Mouse (Mus musculus) midbrain, embryonic 13.5 days (tissue): ENCODE measurements around the gene Tbl3. TPM values are rescaled to one million over a fixed set of nuclear protein-coding genes. Genes with fewer than 3 reads are reported as not detected.
A peak's percentile ranks its signal among the peaks of the same experiment; 100 is the strongest.
"Not testable (repeated sequence)": the region's sequence is repeated elsewhere in the genome, so short reads cannot be mapped to it uniquely, and the experiment has no call there.

Experiments used
- ATAC-seq: fragments of 200-750 bp; cut with Nextera tagmentation; 2 replicates; pipeline ENCODE4 v1.8.0; 2017; ENCODE audit warnings: mild to moderate bottlenecking, moderate TSS enrichment, moderate library complexity
- H3K27ac ChIP-seq: fragments of 300-500 bp; sonication (generic); 2 replicates; pipeline ENCODE4 v1.5.1; 2015; ENCODE audit warnings: inconsistent platforms, mild to moderate bottlenecking, moderate library complexity
- H3K27me3 ChIP-seq: fragments of 300-500 bp; sonication (generic); 2 replicates; pipeline ENCODE4 v1.6.1; 2015; ENCODE audit warnings: mild to moderate bottlenecking, inconsistent platforms
- H3K36me3 ChIP-seq: fragments of 300-500 bp; sonication (generic); 2 replicates; pipeline ENCODE4 v1.6.1; 2015; ENCODE audit warnings: mild to moderate bottlenecking, inconsistent platforms
- H3K4me1 ChIP-seq: fragments of 300-500 bp; sonication (generic); replicated peaks from 2 replicates; pipeline ENCODE4 v1.6.1; 2015; ENCODE audit warnings: inconsistent platforms
- H3K4me2 ChIP-seq: fragments of 300-500 bp; sonication (generic); replicated peaks from 2 replicates; pipeline ENCODE4 v1.6.1; 2015; ENCODE audit warnings: moderate library complexity, mild to moderate bottlenecking, inconsistent platforms
- H3K4me3 ChIP-seq: fragments of 300-500 bp; sonication (generic); replicated peaks from 2 replicates; pipeline ENCODE4 v1.5.1; 2015; ENCODE audit warnings: mild to moderate bottlenecking, inconsistent platforms
- H3K9ac ChIP-seq: fragments of 300-500 bp; sonication (generic); replicated peaks from 2 replicates; pipeline ENCODE4 v1.6.1; 2015; ENCODE audit warnings: mild to moderate bottlenecking, inconsistent platforms
- H3K9me3 ChIP-seq: fragments of 300-500 bp; sonication (generic); 2 replicates; pipeline ENCODE4 v1.6.1; 2016; ENCODE audit warnings: mild to moderate bottlenecking, inconsistent platforms
- WGBS: fragments of 180-500 bp; shearing (Covaris S2); methylation state at CpG from one replicate; pipeline ENCODE4 v1.1.7; 2015; 5-methylcytosine and 5-hydroxymethylcytosine counted together
- polyA plus RNA-seq: library from polyadenylated mRNA; unstranded; fragments of >200 nt; fragmentation: Nextera tagmentation; extraction: Ambion mirVana; gene quantifications from 2 replicates; pipeline ENCODE4 v1.2.1, GENCODE M21; 2015

Tbl3 gene
- polyA plus RNA-seq, 1 experiment from 2014 or later: 84.3 TPM

DNA sequence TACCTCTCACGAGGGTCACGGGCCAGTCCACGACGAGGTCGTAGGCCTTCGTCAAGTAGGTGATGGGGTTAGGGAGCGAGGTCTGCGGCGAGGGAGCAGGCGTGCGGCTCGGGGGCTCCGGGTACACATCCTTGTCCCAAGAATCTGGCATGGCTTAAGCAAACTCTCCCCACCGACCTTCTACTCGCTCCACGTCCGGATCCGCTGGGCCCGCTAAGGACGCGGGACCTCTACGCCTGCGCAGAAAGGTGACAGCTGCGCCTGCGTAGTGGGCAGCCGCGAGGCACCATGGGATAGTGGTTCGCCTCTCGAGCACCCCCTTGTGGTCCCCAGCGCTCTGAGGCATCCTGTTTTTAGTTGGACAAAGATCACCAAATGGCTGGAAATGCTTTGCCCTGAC lies 16.7 kb upstream of the Tbl3 start, which contains the start of gene Ndufb10:
TSS of gene Ndufb10 (minus strand) at position 295 of the 400 bp plus-strand sequence.
- WGBS: under 1% methylated on average over 30 of the region's 30 CpGs
- ATAC-seq: peak; percentile 79
- peaks cover 16% of the 10 kb centered on the region for H3K36me3 ChIP-seq
- H3K4me1 ChIP-seq: peaks cover 34% of the 10 kb centered on the region
- peak within 1 kb of the TSS; percentile 94 for H3K4me2 ChIP-seq
- H3K9me3 ChIP-seq: no peaks in the 10 kb centered on the region
- peak within 1 kb of the TSS; percentile 82 for H3K27ac ChIP-seq
- H3K4me3 ChIP-seq: peak within 1 kb of the TSS; percentile 78
- H3K9ac ChIP-seq: peak within 1 kb of the TSS; percentile 94
- 0 out of 2 replicates have a peak, but pooled peaks cover 11% of the 10 kb centered on the region for H3K27me3 ChIP-seq

DNA sequence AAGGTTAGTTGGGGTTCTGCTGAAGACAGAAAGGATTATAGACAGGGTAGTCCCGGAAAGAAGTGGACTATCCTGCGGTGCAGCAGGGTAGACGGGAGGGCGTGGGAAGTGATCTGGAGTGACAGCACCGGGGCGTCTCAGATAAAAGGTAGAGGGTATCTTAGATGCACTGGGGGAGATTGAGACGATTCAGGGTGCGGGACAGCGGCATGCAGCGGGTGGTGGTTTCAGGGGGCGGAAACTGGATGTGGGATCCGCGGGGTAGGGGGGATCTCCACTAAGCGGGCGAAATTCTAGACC lies 16.4 kb upstream of the Tbl3 start:
- Histone ChIP-seq H3K9ac (peak overlapping the region; percentile 94), H3K4me2 (peak overlapping the region; percentile 94), H3K4me3 (peak overlapping the region; percentile 78), H3K27me3 (0 out of 2 replicates have a peak, but pooled peaks cover 11% of the 10 kb centered on the region), H3K4me1 (peaks cover 37% of the 10 kb centered on the region), H3K36me3 (peaks cover 16% of the 10 kb centered on the region), H3K27ac (peak overlapping the region; percentile 82), H3K9me3 (no peaks in the 10 kb centered on the region)
- no peak; the same call in 1 of the 2 replicates for ATAC-seq
- WGBS: 0% methylated on average over 15 of the region's 15 CpGs

DNA sequence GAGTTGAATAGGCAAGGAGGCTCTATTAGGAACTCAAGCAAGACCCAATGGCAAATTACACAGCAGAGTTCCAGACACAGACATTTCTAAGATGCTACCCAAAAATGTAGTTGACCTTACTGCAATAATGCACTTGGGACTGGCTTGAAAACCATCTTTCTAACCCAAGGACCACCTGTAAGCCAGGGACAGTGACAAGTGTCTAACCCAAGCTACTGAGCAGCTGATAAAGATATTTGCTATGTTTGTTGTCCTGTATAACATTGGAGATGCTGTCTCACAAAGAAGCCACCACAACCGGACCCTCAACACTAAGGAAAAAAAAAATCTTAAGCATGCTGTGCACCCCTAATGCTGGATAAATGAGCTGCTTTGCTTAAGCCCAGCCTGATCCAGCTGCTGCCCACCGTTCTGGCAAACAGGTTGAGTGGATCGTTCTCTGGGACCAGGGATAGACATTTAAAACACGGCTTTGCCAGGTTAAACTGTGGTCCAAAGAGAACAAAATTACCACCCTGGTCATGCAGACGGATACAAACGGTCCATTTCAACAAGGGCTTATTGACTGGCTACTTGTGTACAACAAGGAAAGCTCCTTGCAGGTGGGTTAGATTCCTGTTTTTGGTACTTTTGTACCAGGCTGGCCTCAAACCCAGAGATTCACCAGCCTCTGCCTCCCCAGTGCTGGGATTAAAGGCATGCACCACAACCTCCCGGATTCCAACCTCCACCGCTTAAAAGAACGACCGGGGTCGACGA lies 15.8 kb upstream of the Tbl3 start:
- ATAC-seq: no peak
- peak overlapping the region; percentile 94 for H3K9ac ChIP-seq
- H3K4me1 ChIP-seq: peaks cover 41% of the 10 kb centered on the region
- 4% methylated on average over 12 of the region's 12 CpGs for WGBS
- no peaks in the 10 kb centered on the region for H3K9me3 ChIP-seq
- H3K4me2 ChIP-seq: peak overlapping the region; percentile 94
- H3K27ac ChIP-seq: peak overlapping the region; percentile 82
- 0 out of 2 replicates have a peak, but pooled peaks cover 9% of the 10 kb centered on the region for H3K27me3 ChIP-seq
- peaks cover 18% of the 10 kb centered on the region for H3K36me3 ChIP-seq
- H3K4me3 ChIP-seq: peak overlapping the region; percentile 78

DNA sequence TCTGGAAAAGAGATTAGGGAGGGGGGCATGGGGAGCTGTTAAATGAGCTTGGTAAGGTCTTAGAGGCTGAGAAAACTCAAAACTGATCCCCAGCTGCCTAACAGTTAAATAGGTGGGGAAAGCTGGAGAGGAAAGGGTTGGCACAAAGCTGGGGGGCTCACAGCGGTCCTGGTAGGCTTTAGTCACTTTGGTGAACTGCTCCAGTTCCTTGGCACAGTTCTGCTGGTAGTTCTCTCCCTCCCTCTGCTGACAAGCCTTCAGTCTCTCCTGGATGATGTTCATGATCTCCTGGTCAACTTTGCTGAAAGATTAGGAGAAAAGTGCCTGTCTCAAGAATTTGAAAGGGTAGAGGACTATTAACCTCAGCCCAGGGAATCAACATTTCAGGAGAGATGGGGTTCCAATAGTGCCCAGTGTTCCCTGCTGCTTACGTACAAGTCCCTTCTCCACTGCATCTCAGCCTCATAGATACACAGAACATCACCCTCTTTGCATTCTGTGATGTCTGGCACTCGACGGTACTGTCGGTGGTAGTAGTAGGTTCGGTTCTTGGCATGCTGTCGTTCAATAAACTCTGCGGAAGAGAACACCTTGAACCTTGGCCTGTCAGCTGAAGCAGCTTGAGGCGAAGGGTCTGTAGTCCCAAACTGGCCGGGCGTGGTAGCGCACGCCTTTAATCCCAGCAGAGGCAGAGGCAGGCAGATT lies 14.9 kb upstream of the Tbl3 start:
- H3K27me3 ChIP-seq: no peaks in the 10 kb centered on the region
- no peaks in the 10 kb centered on the region for H3K9me3 ChIP-seq
- peaks cover 41% of the 10 kb centered on the region for H3K4me1 ChIP-seq
- 40% methylated on average over 13 of the region's 13 CpGs for WGBS
- H3K36me3 ChIP-seq: peaks cover 25% of the 10 kb centered on the region
- peak overlapping the region; percentile 11; the same call in 1 of the 2 replicates for H3K4me3 ChIP-seq
- no peak overlapping the region for H3K9ac ChIP-seq
- no peak overlapping the region for H3K27ac ChIP-seq
- peak overlapping the region; percentile 94; the same call in 1 of the 2 replicates for H3K4me2 ChIP-seq
- no peak for ATAC-seq

GRCm38 (mm10) chr17:24721383-24721955 lies 14.0 kb upstream of the Tbl3 start:
- Histone ChIP-seq H3K4me3 (peak overlapping the region; percentile 88), H3K4me2 (peak overlapping the region; percentile 82), H3K9ac (peak overlapping the region; percentile 64), H3K36me3 (peaks cover 32% of the 10 kb centered on the region), H3K4me1 (peaks cover 41% of the 10 kb centered on the region)
- not testable (repeated sequence) for H3K9me3 ChIP-seq, H3K27me3 ChIP-seq, H3K27ac ChIP-seq, ATAC-seq
- WGBS: 80% methylated on average over 7 of the region's 7 CpGs

GRCm38 (mm10) chr17:24720616-24721015 lies 13.2 kb upstream of the Tbl3 start:
- peaks cover 41% of the 10 kb centered on the region for H3K4me1 ChIP-seq
- peaks cover 37% of the 10 kb centered on the region for H3K36me3 ChIP-seq
- peak overlapping the region; percentile 82 for H3K4me2 ChIP-seq
- peak overlapping the region; percentile 88 for H3K9ac ChIP-seq
- H3K27ac ChIP-seq, H3K9me3 ChIP-seq, H3K27me3 ChIP-seq, ATAC-seq: not testable (repeated sequence)
- WGBS: 2% methylated on average over 11 of the region's 11 CpGs
- peak overlapping the region; percentile 88 for H3K4me3 ChIP-seq

- H3K27ac ChIP-seq: peak overlapping the region; percentile 87
- peak; percentile 98 for ATAC-seq
- H3K4me1 ChIP-seq: peaks cover 41% of the 10 kb centered on the region
- peak overlapping the region; percentile 92 for H3K9ac ChIP-seq
- H3K4me2 ChIP-seq: peak overlapping the region; percentile 82
- no peaks in the 10 kb centered on the region for H3K27me3 ChIP-seq
- no peaks in the 10 kb centered on the region for H3K9me3 ChIP-seq
- under 1% methylated on average over 61 of the region's 61 CpGs for WGBS
- peak overlapping the region; percentile 88 for H3K4me3 ChIP-seq
- peaks cover 37% of the 10 kb centered on the region for H3K36me3 ChIP-seq
Observed at GRCm38 (mm10) chr17:24719494-24720222, 12.2 kb upstream of the Tbl3 start.

- not testable (repeated sequence) for H3K27me3 ChIP-seq, H3K27ac ChIP-seq, H3K9me3 ChIP-seq, ATAC-seq
- Histone ChIP-seq H3K4me1 (peaks cover 41% of the 10 kb centered on the region), H3K4me2 (peak overlapping the region; percentile 82), H3K4me3 (peak overlapping the region; percentile 88), H3K9ac (peak overlapping the region; percentile 92), H3K36me3 (peaks cover 37% of the 10 kb centered on the region)
- WGBS: 67% methylated on average over 5 of the region's 5 CpGs
Observed at GRCm38 (mm10) chr17:24718938-24719337, 11.5 kb upstream of the Tbl3 start.

GRCm38 (mm10) chr17:24717943-24718342 lies 10.5 kb upstream of the Tbl3 start, which contains the start of the genes Rnf151 and Rps2:
Rnf151 (minus strand) TSS chr17:24718063.
Rps2 (plus strand) TSS chr17:24718116.
- H3K9ac ChIP-seq: peak within 1 kb of the TSS; percentile 92; the same call in 1 of the 2 replicates
- H3K4me1 ChIP-seq: peaks cover 31% of the 10 kb centered on the region
- no peak for ATAC-seq
- no peaks in the 10 kb centered on the region for H3K27me3 ChIP-seq
- peaks cover 37% of the 10 kb centered on the region for H3K36me3 ChIP-seq
- WGBS: 88% methylated on average over 4 of the region's 4 CpGs
- H3K9me3 ChIP-seq: no peaks in the 10 kb centered on the region
- H3K4me2 ChIP-seq: peak within 1 kb of the TSS; percentile 82
- no peak within 1 kb of the TSS for H3K27ac ChIP-seq
- H3K4me3 ChIP-seq: peak within 1 kb of the TSS; percentile 88

GRCm38 (mm10) chr17:24716166-24716682 lies 8.8 kb upstream of the Tbl3 start:
- Histone ChIP-seq H3K27ac (no peak overlapping the region), H3K9me3 (no peaks in the 10 kb centered on the region), H3K9ac (no peak overlapping the region; the same call in 1 of the 2 replicates), H3K4me3 (no peak overlapping the region), H3K27me3 (no peaks in the 10 kb centered on the region), H3K4me1 (peaks cover 14% of the 10 kb centered on the region), H3K36me3 (peaks cover 22% of the 10 kb centered on the region), H3K4me2 (no peak overlapping the region)
- ATAC-seq: no peak
- WGBS: 93% methylated on average over 15 of the region's 15 CpGs

- H3K27ac ChIP-seq: no peak overlapping the region
- no peak overlapping the region for H3K4me2 ChIP-seq
- H3K36me3 ChIP-seq: peaks cover 21% of the 10 kb centered on the region
- H3K27me3 ChIP-seq: no peaks in the 10 kb centered on the region
- no peak overlapping the region for H3K4me3 ChIP-seq
- no peak overlapping the region for H3K9ac ChIP-seq
- H3K4me1 ChIP-seq: peaks cover 9% of the 10 kb centered on the region
- WGBS: 19% methylated on average over 6 of the region's 6 CpGs
- H3K9me3 ChIP-seq: no peaks in the 10 kb centered on the region
- no peak for ATAC-seq
Observed at GRCm38 (mm10) chr17:24715556-24715955, 8.1 kb upstream of the Tbl3 start.
